Mouse (Mus musculus) brain, adult 10 weeks (tissue): Measurements from ENCODE around the gene Apol6. TPM values are rescaled to one million over a fixed set of nuclear protein-coding genes. Genes with fewer than 3 reads are reported as not detected.

ENCODE experiments used
- polyA plus RNA-seq: library from polyadenylated mRNA; stranded (reverse); fragments of 350-450 nt; fragmentation: Illumina TruSeq; extraction: RNeasy Lipid Tissue Mini Kit (QIAGEN cat#74804); gene quantifications from one replicate; pipeline ENCODE4 v1.2.3, GENCODE M21; 2015; ENCODE audit warnings: low read depth, low replicate concordance

Apol6 gene
- polyA plus RNA-seq = not detected

DNA sequence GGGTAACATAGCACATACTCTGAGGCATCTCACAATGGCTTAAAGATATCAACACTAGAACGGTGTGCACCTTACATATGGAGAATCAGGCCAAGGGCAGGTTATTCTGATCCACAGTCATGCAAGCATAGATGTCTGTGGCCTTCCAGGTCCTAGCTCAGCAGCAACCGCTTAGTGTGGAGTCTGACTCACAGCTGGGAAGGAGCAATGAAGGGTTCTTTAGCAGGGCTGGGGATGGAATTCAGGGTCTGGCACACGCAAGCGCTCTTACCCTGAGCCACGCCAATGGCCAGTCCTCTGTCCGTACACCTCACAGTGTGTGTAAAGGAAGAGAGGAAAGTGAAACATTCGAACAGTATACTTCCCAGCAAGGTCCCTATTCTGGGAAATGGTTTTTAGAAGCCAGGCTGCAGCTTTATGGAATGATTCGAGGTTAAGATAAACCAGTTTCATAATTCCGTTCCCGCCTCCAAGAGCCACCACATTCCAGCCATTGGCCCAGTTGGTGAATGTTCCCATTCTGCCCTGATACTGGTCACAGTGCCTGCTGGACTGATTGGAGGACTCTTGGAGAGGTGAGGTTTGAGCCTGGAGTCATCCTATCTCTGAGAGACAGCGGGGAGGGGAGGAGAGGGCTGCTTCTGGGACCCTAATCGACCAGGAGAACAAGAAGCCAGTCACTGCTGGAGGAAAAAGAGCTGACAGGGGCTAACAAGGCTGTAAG, at the start of gene Apol6:
Gene Apol6 (plus strand): TSS at position 133 of the 724 bp plus-strand sequence.

DNA sequence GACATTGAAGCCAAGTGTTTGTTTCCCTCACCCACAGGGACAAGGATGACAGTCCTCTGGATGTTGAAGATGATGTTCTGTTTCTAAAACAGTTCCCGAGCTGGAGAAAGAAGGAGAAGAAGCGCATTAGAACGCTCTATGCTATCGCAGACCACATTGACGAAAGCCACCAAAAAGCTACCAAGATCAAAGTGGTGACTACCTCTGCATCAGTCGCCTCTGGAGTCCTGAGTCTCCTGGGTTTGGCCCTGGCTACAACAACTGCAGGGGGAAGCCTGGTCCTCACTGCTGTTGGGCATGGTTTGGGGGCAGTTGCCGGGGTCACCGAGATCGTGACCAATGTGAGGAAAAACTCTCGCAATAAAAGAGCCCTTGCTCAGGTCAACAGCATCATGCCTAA, 6.0 kb downstream of the Apol6 start, which contains the start of gene Mb:
Gene Mb (minus strand): TSS at position 101 of the 400 bp plus-strand sequence.

Other genes with a start within 250 kb of the Apol6 start
- gene Zfp251, start 173.3 kb upstream of the Apol6 start, polyA plus RNA-seq = 29.8 TPM
- gene Zfp7, start 165.5 kb upstream of the Apol6 start, polyA plus RNA-seq = 8.1 TPM
- 1.3 TPM for gene Gm49527, start 165.4 kb upstream of the Apol6 start, polyA plus RNA-seq
- gene Zfp647, start 119.3 kb upstream of the Apol6 start, polyA plus RNA-seq = 4.2 TPM
- gene 1110038F14Rik, start 96.2 kb upstream of the Apol6 start, polyA plus RNA-seq = 29.8 TPM
- gene Mb, start 5.9 kb downstream of the Apol6 start, polyA plus RNA-seq = 1.6 TPM